In genomic region chr12:116383995-116384394, GRCm38 (mm10) we compare ENCODE assay signal across 18 mouse cellular contexts.
"Had no signal": no experiment of that assay in that cellular context is flagged by ENCODE, and none has a peak within 500 bp of the region (broad histone marks: within the 10 kb centered on the region; RNA-seq: fewer than 3 reads in every experiment).

No protein-coding gene starts in this region.

- H3K4me3 ChIP-seq: midbrain, embryonic 12.5 days; myocyte; neural tube, embryonic 13.5 days; neural tube, embryonic 15.5 days had no signal

- H3K27ac ChIP-seq: midbrain, embryonic 12.5 days; neural tube, embryonic 13.5 days; neural tube, embryonic 15.5 days had no signal

- H3K4me2 ChIP-seq: lung, embryonic 14.5 days; midbrain, embryonic 12.5 days; neural tube, embryonic 13.5 days; neural tube, embryonic 15.5 days had no signal

- H3K9me3 ChIP-seq: midbrain, embryonic 12.5 days; neural tube, embryonic 13.5 days; neural tube, embryonic 15.5 days had no signal

- DNase-seq: lung, adult 18-20 months; lung, embryonic 14.5 days; lung, postnatal 10 days; lung, postnatal 4 days; midbrain, embryonic 14.5 days; retina, postnatal 1 day; right cerebral cortex, adult 18-20 months; right cerebral cortex, postnatal 25 days; right cerebral cortex, postnatal 4 days; spleen, adult 18-20 months; thymus, adult 18-20 months; thymus, postnatal 14 days; thymus, postnatal 36 days had no signal

- H3K27me3 ChIP-seq: midbrain, embryonic 12.5 days; neural tube, embryonic 13.5 days; neural tube, embryonic 15.5 days had no signal

- H3K36me3 ChIP-seq: midbrain, embryonic 12.5 days had no signal

- ATAC-seq: midbrain, embryonic 16.5 days had no signal

- H3K9ac ChIP-seq: lung, embryonic 14.5 days; midbrain, embryonic 12.5 days; neural tube, embryonic 13.5 days; neural tube, embryonic 15.5 days had no signal

- H3K4me1 ChIP-seq: midbrain, embryonic 12.5 days; neural tube, embryonic 13.5 days; neural tube, embryonic 15.5 days had no signal
